Mouse (Mus musculus) stomach, embryonic 15.5 days (tissue): ENCODE data around the gene Gm3642. TPM values are rescaled to one million over a fixed set of nuclear protein-coding genes. Genes with fewer than 3 reads are reported as not detected.
"Not testable (repeated sequence)": the region's sequence is repeated elsewhere in the genome, so short reads cannot be mapped to it uniquely, and the experiment has no call there.

Source experiments
- ATAC-seq: fragments of 200-750 bp; cut with Nextera tagmentation; 2 replicates; pipeline ENCODE4 v1.8.0; 2017; ENCODE audit warnings: low read depth, moderate number of reproducible peaks, moderate TSS enrichment; ENCODE audit not compliant: insufficient read depth, low FRiP score
- H3K27ac ChIP-seq: fragments of 300-500 bp; sonication (generic); 2 replicates; pipeline ENCODE4 v1.5.1; 2015; ENCODE audit warnings: mild to moderate bottlenecking, inconsistent platforms
- H3K27me3 ChIP-seq: fragments of 300-500 bp; sonication (generic); replicated peaks from 2 replicates; pipeline ENCODE4 v1.6.1; 2015; ENCODE audit warnings: inconsistent platforms
- H3K36me3 ChIP-seq: fragments of 300-500 bp; sonication (generic); 2 replicates; pipeline ENCODE4 v1.6.1; 2015; ENCODE audit warnings: inconsistent platforms
- H3K4me1 ChIP-seq: fragments of 300-500 bp; sonication (generic); 2 replicates; pipeline ENCODE4 v1.6.1; 2015; ENCODE audit warnings: inconsistent platforms
- H3K4me2 ChIP-seq: fragments of 300-500 bp; sonication (generic); 2 replicates; pipeline ENCODE4 v1.6.1; 2015; ENCODE audit warnings: mild to moderate bottlenecking, inconsistent platforms
- H3K4me3 ChIP-seq: fragments of 300-500 bp; sonication (generic); replicated peaks from 2 replicates; pipeline ENCODE4 v1.5.1; 2015; ENCODE audit warnings: inconsistent platforms
- H3K9ac ChIP-seq: fragments of 300-500 bp; sonication (generic); 2 replicates; pipeline ENCODE4 v1.6.1; 2015; ENCODE audit warnings: inconsistent platforms
- H3K9me3 ChIP-seq: fragments of 300-500 bp; sonication (generic); 2 replicates; pipeline ENCODE4 v1.6.1; 2016; ENCODE audit warnings: inconsistent platforms
- WGBS: fragments of 180-500 bp; shearing (Covaris S2); methylation state at CpG from one replicate; pipeline ENCODE4 v1.1.7; 2015; 5-methylcytosine and 5-hydroxymethylcytosine counted together
- polyA plus RNA-seq: library from polyadenylated mRNA; unstranded; fragments of >200 nt; fragmentation: Nextera tagmentation; extraction: Ambion mirVana; gene quantifications from 2 replicates; pipeline ENCODE4 v1.2.1, GENCODE M21; 2015

Gene Gm3642
- polyA plus RNA-seq, result not detected in 2 replicates

GRCm38 (mm10) chr14:6840211-6840610, at the start of gene Gm3642:
Gene Gm3642, minus strand, starts transcription at chr14:6840311.
- not testable (repeated sequence) for H3K4me1 ChIP-seq, H3K4me3 ChIP-seq, H3K9me3 ChIP-seq, H3K27ac ChIP-seq, ATAC-seq, H3K36me3 ChIP-seq, H3K4me2 ChIP-seq, H3K27me3 ChIP-seq, H3K9ac ChIP-seq
- WGBS, result no CpG with 5 or more reads among the region's 3 CpGs

GRCm38 (mm10) chr14:6889521-6890012, 49.5 kb upstream of the Gm3642 start, which contains the start of gene Gm3667:
Gene Gm3667, minus strand, starts transcription at chr14:6889962.
- H3K27ac ChIP-seq, H3K36me3 ChIP-seq, H3K27me3 ChIP-seq, H3K9ac ChIP-seq, ATAC-seq, H3K4me1 ChIP-seq, H3K9me3 ChIP-seq: not testable (repeated sequence)
- WGBS, result under 1% methylated on average over 24 of the region's 43 CpGs
- Histone ChIP-seq H3K4me3 (peak within 1 kb of the TSS; percentile 41), H3K4me2 (peak within 1 kb of the TSS; percentile 61)

- not testable (repeated sequence) for ATAC-seq, H3K9ac ChIP-seq, H3K4me3 ChIP-seq, H3K4me1 ChIP-seq, H3K27ac ChIP-seq, H3K27me3 ChIP-seq, H3K36me3 ChIP-seq, H3K9me3 ChIP-seq
- WGBS, result 8% methylated on average over 5 of the region's 5 CpGs
- H3K4me2 ChIP-seq, result peak overlapping the region; percentile 61; the same call in 1 of the 2 replicates
Observed at GRCm38 (mm10) chr14:6888811-6889210, 48.7 kb upstream of the Gm3642 start.

GRCm38 (mm10) chr14:6823297-6823696, 16.8 kb downstream of the Gm3642 start:
- H3K36me3 ChIP-seq, H3K27ac ChIP-seq, H3K4me1 ChIP-seq, H3K27me3 ChIP-seq, ATAC-seq, H3K9me3 ChIP-seq, H3K4me3 ChIP-seq, H3K9ac ChIP-seq, H3K4me2 ChIP-seq: not testable (repeated sequence)
- 89% methylated on average over 3 of the region's 3 CpGs for WGBS

Other genes starting within 250 kb of the Gm3642 start
- gene Gm3629, start 249.7 kb downstream of the Gm3642 start, polyA plus RNA-seq, result 0.09 and 0.14 TPM in 2 replicates
- not detected in 2 replicates for gene Gm3460, start 217.9 kb downstream of the Gm3642 start, polyA plus RNA-seq
- 0.17 TPM in 1 of 2 replicates, not detected in the other for gene Gm10251, start 156.1 kb downstream of the Gm3642 start, polyA plus RNA-seq
- gene Gm8050, start 120.1 kb downstream of the Gm3642 start, polyA plus RNA-seq, result not detected in 2 replicates
- gene Gm3636, start 98.0 kb downstream of the Gm3642 start, polyA plus RNA-seq, result 3.0 and 3.9 TPM in 2 replicates
- not detected in 2 replicates for gene Gm8362, start 65.9 kb downstream of the Gm3642 start, polyA plus RNA-seq
- gene Gm3667, start 49.7 kb upstream of the Gm3642 start, polyA plus RNA-seq, result 0.65 and 0.73 TPM in 2 replicates
- gene Gm6356, start 133.5 kb upstream of the Gm3642 start, polyA plus RNA-seq, result not detected in 2 replicates
- 0.45 and 0.82 TPM in 2 replicates for gene Gm10406, start 187.1 kb upstream of the Gm3642 start, polyA plus RNA-seq
- not detected in 2 replicates for gene Gm3685, start 204.7 kb upstream of the Gm3642 start, polyA plus RNA-seq